Mouse (Mus musculus) lung, embryonic 16.5 days (tissue): ENCODE measurements around the gene Olfr992. TPM values are rescaled to one million over a fixed set of nuclear protein-coding genes. Genes with fewer than 3 reads are reported as not detected.
"Not testable (repeated sequence)": the region's sequence is repeated elsewhere in the genome, so short reads cannot be mapped to it uniquely, and the experiment has no call there.

Experiments
- ATAC-seq: fragments of 200-750 bp; cut with Nextera tagmentation; 2 replicates; pipeline ENCODE4 v1.8.0; 2017; ENCODE audit warnings: low read depth, mild to moderate bottlenecking, moderate library complexity
- H3K27ac ChIP-seq: fragments of 300-500 bp; sonication (generic); 2 replicates; pipeline ENCODE4 v1.5.1; 2014; ENCODE audit warnings: mild to moderate bottlenecking, control low read depth, low read length
- H3K27me3 ChIP-seq: fragments of 300-500 bp; sonication (generic); 2 replicates; pipeline ENCODE4 v1.6.1; 2014; ENCODE audit warnings: low read depth, low read length, mixed read lengths; ENCODE audit not compliant: control insufficient read depth, insufficient read depth
- H3K36me3 ChIP-seq: fragments of 300-500 bp; sonication (generic); 2 replicates; pipeline ENCODE4 v1.6.1; 2014; ENCODE audit warnings: low read length; ENCODE audit not compliant: control insufficient read depth, insufficient read depth
- H3K4me1 ChIP-seq: fragments of 300-500 bp; sonication (generic); replicated peaks from 2 replicates; pipeline ENCODE4 v1.6.1; 2014; ENCODE audit warnings: low read length, mixed read lengths; ENCODE audit not compliant: control insufficient read depth, insufficient read depth
- H3K4me2 ChIP-seq: fragments of 300-500 bp; sonication (generic); 2 replicates; pipeline ENCODE4 v1.6.1; 2014; ENCODE audit warnings: low read depth, low read length, control low read depth
- H3K4me3 ChIP-seq: fragments of 300-500 bp; sonication (generic); 2 replicates; pipeline ENCODE4 v1.5.1; 2014; ENCODE audit warnings: mild to moderate bottlenecking, low read length, control low read depth
- H3K9ac ChIP-seq: fragments of 300-500 bp; sonication (generic); 2 replicates; pipeline ENCODE4 v1.6.1; 2014; ENCODE audit warnings: low read length, control low read depth
- H3K9me3 ChIP-seq: fragments of 300-500 bp; sonication (generic); 2 replicates; pipeline ENCODE4 v1.6.1; 2016; ENCODE audit warnings: low read length; ENCODE audit not compliant: control insufficient read depth
- WGBS: fragments of 180-500 bp; shearing (Covaris S2); extraction: QIAGEN DNeasy Blood & Tissue Kit; methylation state at CpG from one replicate; pipeline ENCODE4 v1.1.7; 2014; 5-methylcytosine and 5-hydroxymethylcytosine counted together
- polyA plus RNA-seq: library from polyadenylated mRNA; unstranded; fragments of >200 nt; fragmentation: Nextera tagmentation; extraction: Ambion mirVana; gene quantifications from 2 replicates; pipeline ENCODE4 v1.2.1, GENCODE M21; 2015

The Olfr992 gene
- not detected in 2 replicates for polyA plus RNA-seq

DNA sequence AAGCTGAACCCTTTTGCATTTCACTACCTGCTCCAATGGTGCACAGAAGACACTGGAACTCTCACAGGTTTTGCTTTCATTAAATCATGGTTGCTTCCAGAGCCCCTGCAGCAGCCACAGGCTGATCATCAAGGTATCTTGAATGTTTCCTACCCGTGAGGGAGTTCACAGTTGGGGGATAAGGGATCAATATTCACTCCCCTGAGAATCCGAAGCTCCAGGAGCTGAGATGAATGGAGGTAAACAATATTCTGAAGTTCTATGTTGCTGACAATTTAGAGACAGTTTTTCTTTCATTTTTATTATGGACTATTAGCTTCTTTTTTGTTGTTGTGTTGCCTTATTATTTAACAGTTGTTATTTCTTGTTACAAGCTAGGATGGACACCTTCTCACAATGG lies at the start of gene Olfr992:
TSS of gene Olfr992 (minus strand) at position 101 of the 400 bp plus-strand sequence.
- Histone ChIP-seq H3K27me3 (no peaks in the 10 kb centered on the region), H3K4me1 (no peaks in the 10 kb centered on the region), H3K9me3 (no peaks in the 10 kb centered on the region), H3K4me3 (no peak within 1 kb of the TSS), H3K9ac (no peak within 1 kb of the TSS), H3K27ac (no peak within 1 kb of the TSS), H3K36me3 (no peaks in the 10 kb centered on the region), H3K4me2 (no peak within 1 kb of the TSS)
- no peak for ATAC-seq
- WGBS, result 38% methylated on average over 2 of the region's 2 CpGs

DNA sequence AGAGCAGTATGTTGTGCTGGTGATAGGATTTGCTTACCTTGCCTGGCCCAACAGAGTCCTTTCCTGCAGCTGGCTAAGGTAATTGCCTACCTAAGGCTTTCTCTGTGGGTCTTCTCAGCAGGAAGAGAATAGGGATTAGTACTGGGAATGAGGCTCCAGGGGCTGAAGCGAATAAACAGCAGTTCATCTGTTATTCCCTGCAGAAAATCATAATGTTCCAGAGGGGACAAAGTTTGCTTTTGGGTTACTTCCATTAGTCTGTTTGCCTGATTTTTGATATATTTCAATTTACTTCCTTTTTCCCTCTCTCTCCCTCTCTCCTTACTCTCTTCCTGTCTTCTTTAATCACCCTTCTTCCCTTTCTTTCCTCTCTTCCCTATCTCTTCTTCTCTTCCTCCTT lies 34.3 kb upstream of the Olfr992 start, which contains the start of gene Olfr995:
TSS of gene Olfr995 (minus strand) at position 101 of the 400 bp plus-strand sequence.
- no peaks in the 10 kb centered on the region for H3K27me3 ChIP-seq
- H3K4me3 ChIP-seq, result no peak within 1 kb of the TSS
- H3K27ac ChIP-seq, result no peak within 1 kb of the TSS
- H3K4me1 ChIP-seq, result no peaks in the 10 kb centered on the region
- WGBS, result 29% methylated on average over 1 of the region's 1 CpGs
- no peak for ATAC-seq
- no peaks in the 10 kb centered on the region for H3K9me3 ChIP-seq
- H3K4me2 ChIP-seq, result no peak within 1 kb of the TSS
- no peak within 1 kb of the TSS for H3K9ac ChIP-seq
- no peaks in the 10 kb centered on the region for H3K36me3 ChIP-seq

GRCm38 (mm10) chr2:85442546-85442945 lies 33.3 kb upstream of the Olfr992 start:
- H3K9me3 ChIP-seq, result no peaks in the 10 kb centered on the region
- no peak overlapping the region for H3K27ac ChIP-seq
- H3K9ac ChIP-seq, result no peak overlapping the region
- H3K4me3 ChIP-seq, result no peak overlapping the region
- H3K4me1 ChIP-seq, result no peaks in the 10 kb centered on the region
- no peaks in the 10 kb centered on the region for H3K27me3 ChIP-seq
- H3K4me2 ChIP-seq, result no peak overlapping the region
- no peak for ATAC-seq
- H3K36me3 ChIP-seq, result no peaks in the 10 kb centered on the region

DNA sequence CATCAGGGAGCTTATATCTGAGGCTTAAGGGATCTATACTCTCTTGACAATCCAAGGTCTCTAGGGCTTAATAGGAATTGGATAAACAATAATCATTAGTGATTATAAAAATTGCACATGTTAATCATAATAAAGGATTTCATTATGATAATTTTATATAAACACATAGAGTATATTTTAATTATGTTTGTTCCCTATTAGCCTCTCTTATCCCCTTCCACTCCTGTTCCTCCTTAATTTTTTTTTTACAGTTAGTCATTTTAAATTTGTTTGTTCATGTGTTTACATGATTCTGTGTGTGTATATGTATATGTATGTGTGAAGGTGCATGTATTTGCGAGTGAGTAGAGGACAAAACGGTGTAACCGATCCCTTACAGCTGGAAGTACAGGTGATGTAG lies 27.1 kb upstream of the Olfr992 start, which contains the start of gene Olfr994:
TSS of gene Olfr994 (minus strand) at position 101 of the 400 bp plus-strand sequence.
- H3K27ac ChIP-seq, result no peak within 1 kb of the TSS
- ATAC-seq, result no peak

GRCm38 (mm10) chr2:85425893-85426292 lies 16.6 kb upstream of the Olfr992 start:
- WGBS, result 82% methylated on average over 1 of the region's 1 CpGs
- H3K4me1 ChIP-seq, result no peaks in the 10 kb centered on the region
- no peak overlapping the region for H3K9ac ChIP-seq
- H3K36me3 ChIP-seq, result no peaks in the 10 kb centered on the region
- H3K4me3 ChIP-seq, result no peak overlapping the region
- no peaks in the 10 kb centered on the region for H3K27me3 ChIP-seq
- ATAC-seq, result no peak
- H3K4me2 ChIP-seq, result no peak overlapping the region
- H3K9me3 ChIP-seq, result no peaks in the 10 kb centered on the region
- H3K27ac ChIP-seq, result no peak overlapping the region

More for the DNA sequence above, 27.1 kb upstream of the Olfr992 start, which contains the start of gene Olfr994:
- Histone ChIP-seq H3K27me3 (no peaks in the 10 kb centered on the region), H3K4me3 (no peak within 1 kb of the TSS), H3K9ac (no peak within 1 kb of the TSS), H3K4me2 (no peak within 1 kb of the TSS), H3K9me3 (no peaks in the 10 kb centered on the region), H3K4me1 (no peaks in the 10 kb centered on the region), H3K36me3 (no peaks in the 10 kb centered on the region)
- 79% methylated on average over 3 of the region's 3 CpGs for WGBS

DNA sequence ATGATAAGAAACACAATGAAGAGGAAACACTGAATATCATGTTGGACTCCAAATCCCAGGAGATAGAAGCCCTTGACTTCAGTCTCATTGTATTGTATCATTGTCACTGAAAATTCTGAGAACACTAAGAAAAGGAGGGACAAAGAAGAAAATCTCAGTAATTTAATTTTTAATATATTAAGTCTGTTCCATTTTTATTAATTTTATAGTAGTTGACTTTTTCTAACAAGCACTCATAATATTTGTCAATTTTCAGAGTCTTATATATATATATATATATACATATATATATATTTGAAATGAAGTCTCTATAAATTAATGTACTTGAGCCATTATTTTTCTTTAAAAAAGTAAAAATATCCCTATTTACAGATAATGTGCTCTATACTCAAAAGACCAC lies 5.5 kb upstream of the Olfr992 start, which contains the start of gene Olfr993:
TSS of gene Olfr993 (minus strand) at position 101 of the 400 bp plus-strand sequence.
- no peaks in the 10 kb centered on the region for H3K9me3 ChIP-seq
- no peak within 1 kb of the TSS for H3K27ac ChIP-seq
- no peak within 1 kb of the TSS for H3K9ac ChIP-seq
- H3K4me2 ChIP-seq, result no peak within 1 kb of the TSS
- H3K27me3 ChIP-seq, result no peaks in the 10 kb centered on the region
- ATAC-seq, result no peak
- no peaks in the 10 kb centered on the region for H3K4me1 ChIP-seq
- no peak within 1 kb of the TSS for H3K4me3 ChIP-seq
- H3K36me3 ChIP-seq, result no peaks in the 10 kb centered on the region

DNA sequence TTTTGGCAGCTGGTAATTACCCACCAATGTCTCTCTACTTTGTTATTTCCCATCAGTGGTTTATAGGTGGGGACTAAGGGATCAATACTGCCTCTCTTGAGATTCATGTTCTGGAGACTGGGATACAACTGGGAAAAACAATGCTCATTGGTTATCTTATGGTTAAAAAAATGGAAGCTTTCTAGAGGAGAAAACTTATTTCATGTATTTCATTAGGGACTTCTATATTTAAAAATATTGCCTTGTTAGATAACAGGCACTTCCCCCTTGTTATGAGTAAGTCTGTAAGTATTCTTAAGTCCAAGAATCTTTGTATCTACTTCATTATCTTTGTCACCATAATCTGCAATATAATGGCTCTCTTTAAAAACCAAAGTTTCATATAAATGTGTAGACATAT lies 46.1 kb downstream of the Olfr992 start, which contains the start of gene Olfr988:
TSS of gene Olfr988 (minus strand) at position 101 of the 400 bp plus-strand sequence.
- H3K36me3 ChIP-seq, H3K4me2 ChIP-seq, ATAC-seq, H3K4me1 ChIP-seq, H3K27ac ChIP-seq, H3K9ac ChIP-seq, H3K4me3 ChIP-seq, H3K9me3 ChIP-seq, H3K27me3 ChIP-seq: not testable (repeated sequence)

Other genes with a start within 250 kb of the Olfr992 start
- 0.20 and 0.29 TPM in 2 replicates for gene Lrrc55, start 212.3 kb downstream of the Olfr992 start, polyA plus RNA-seq
- not detected in 2 replicates for gene Olfr987, start 70.2 kb downstream of the Olfr992 start, polyA plus RNA-seq
- gene Olfr988, start 46.2 kb downstream of the Olfr992 start, polyA plus RNA-seq, result not detected in 2 replicates
- gene Olfr993, start 5.4 kb upstream of the Olfr992 start, polyA plus RNA-seq, result not detected in 2 replicates
- not detected in 2 replicates for gene Olfr994, start 27.0 kb upstream of the Olfr992 start, polyA plus RNA-seq
- not detected in 2 replicates for gene Olfr995, start 34.2 kb upstream of the Olfr992 start, polyA plus RNA-seq
- 0.41 and 0.50 TPM in 2 replicates for gene 4833423E24Rik, start 109.6 kb upstream of the Olfr992 start, polyA plus RNA-seq
- gene Olfr996, start 169.7 kb upstream of the Olfr992 start, polyA plus RNA-seq, result not detected in 2 replicates
- gene Olfr998, start 179.5 kb upstream of the Olfr992 start, polyA plus RNA-seq, result not detected in 2 replicates
- gene Olfr1000, start 202.4 kb upstream of the Olfr992 start, polyA plus RNA-seq, result not detected in 2 replicates
- not detected in 2 replicates for gene Olfr1002, start 241.2 kb upstream of the Olfr992 start, polyA plus RNA-seq